Mouse (Mus musculus): Measurements from ENCODE around the gene Map3k13. TPM values are rescaled to one million over a fixed set of nuclear protein-coding genes. Genes with fewer than 3 reads are reported as not detected.

Gene Map3k13
- polyA plus RNA-seq, 1 experiment = 2.1 TPM

GRCm38 (mm10) chr16:21814861-21815668, 20.9 kb downstream of the Map3k13 start:
- Histone ChIP-seq H3K27ac (ENCODE audit: insufficient read depth, low read length) (no peak overlapping the region), H3K36me3 (ENCODE audit: control insufficient read depth, insufficient read depth, low read length, poor library complexity, severe bottlenecking) (no peaks in the 10 kb centered on the region), H3K27me3 (ENCODE audit: control insufficient read depth, insufficient read depth, low read length, poor library complexity, severe bottlenecking) (no peaks in the 10 kb centered on the region), H3K4me1 (ENCODE audit: control insufficient read depth, insufficient read depth, low read length) (peaks cover 4% of the 10 kb centered on the region), H3K9ac (ENCODE audit: low read depth, poor library complexity, severe bottlenecking) (no peak overlapping the region), H3K4me3 (ENCODE audit: low read depth, low read length) (no peak overlapping the region), H3K9me3 (replicated peaks; ENCODE audit: control insufficient read depth, insufficient read depth, low read length, poor library complexity, severe bottlenecking) (0 out of 2 replicates have a peak, but pooled peaks cover 3% of the 10 kb centered on the region)
- no peak for TF ChIP-seq POLR2A (IDR thresholded peaks at IDR 0.05; ENCODE audit: insufficient read depth, low read length)
- no peak for TF ChIP-seq CTCF (IDR thresholded peaks at IDR 0.05; ENCODE audit: low read depth, low read length)
- TF ChIP-seq EP300 (IDR thresholded peaks at IDR 0.05; ENCODE audit: insufficient read depth, low read depth, low read length) = no peak

DNA sequence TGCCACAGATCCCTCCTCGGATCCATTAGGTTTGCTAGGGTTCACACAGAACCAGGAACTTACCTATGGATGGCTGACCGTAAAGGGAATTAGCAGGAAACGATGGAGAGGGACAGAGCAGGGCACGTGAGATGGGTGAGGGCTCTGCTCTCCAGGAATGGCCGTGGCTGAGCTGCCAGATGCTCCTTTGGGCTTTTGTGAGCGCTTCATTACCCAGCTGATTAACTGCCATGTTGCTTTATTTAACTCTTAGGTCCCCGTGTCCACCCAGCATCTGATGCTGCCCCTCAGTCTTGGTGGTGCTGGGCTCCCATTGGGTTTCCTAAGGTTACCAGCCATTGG, 21.5 kb downstream of the Map3k13 start:
- no peak overlapping the region for H3K4me3 ChIP-seq (ENCODE audit: low read depth, low read length)
- H3K36me3 ChIP-seq (ENCODE audit: control insufficient read depth, insufficient read depth, low read length, poor library complexity, severe bottlenecking) = no peaks in the 10 kb centered on the region
- no peak overlapping the region for H3K9ac ChIP-seq (ENCODE audit: low read depth, poor library complexity, severe bottlenecking)
- no peaks in the 10 kb centered on the region for H3K9me3 ChIP-seq (replicated peaks; ENCODE audit: control insufficient read depth, insufficient read depth, low read length, poor library complexity, severe bottlenecking)
- no peak overlapping the region for H3K27ac ChIP-seq (ENCODE audit: insufficient read depth, low read length)
- no peaks in the 10 kb centered on the region for H3K27me3 ChIP-seq (ENCODE audit: control insufficient read depth, insufficient read depth, low read length, poor library complexity, severe bottlenecking)
- no peak for TF ChIP-seq CTCF (IDR thresholded peaks at IDR 0.05; ENCODE audit: low read depth, low read length)
- no peak for TF ChIP-seq EP300 (IDR thresholded peaks at IDR 0.05; ENCODE audit: insufficient read depth, low read depth, low read length)
- no peak for TF ChIP-seq POLR2A (IDR thresholded peaks at IDR 0.05; ENCODE audit: insufficient read depth, low read length)
- H3K4me1 ChIP-seq (ENCODE audit: control insufficient read depth, insufficient read depth, low read length) = peaks cover 4% of the 10 kb centered on the region

DNA sequence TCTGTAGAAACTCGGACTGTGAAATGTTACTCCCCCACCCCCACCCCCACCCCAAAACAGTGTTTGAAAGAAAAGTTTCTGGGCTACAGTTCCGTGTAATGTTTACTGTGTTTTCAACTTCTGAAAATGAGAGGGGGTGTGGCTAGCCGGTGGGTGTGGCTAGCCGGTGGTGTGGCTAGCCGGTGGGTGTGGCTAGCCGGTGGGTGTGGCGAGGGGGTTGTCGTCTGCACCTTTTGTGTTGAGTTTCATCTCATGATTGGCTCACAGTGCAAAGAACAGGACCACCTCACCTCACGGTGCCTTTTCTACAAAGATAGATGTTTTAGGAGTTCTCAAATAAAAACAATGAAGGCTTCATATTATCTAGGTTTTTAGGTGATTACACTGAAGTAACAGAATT, 24.0 kb downstream of the Map3k13 start:
- Histone ChIP-seq H3K9ac (ENCODE audit: low read depth, poor library complexity, severe bottlenecking) (no peak overlapping the region), H3K27me3 (ENCODE audit: control insufficient read depth, insufficient read depth, low read length, poor library complexity, severe bottlenecking) (no peaks in the 10 kb centered on the region)
- no peak for TF ChIP-seq EP300 (IDR thresholded peaks at IDR 0.05; ENCODE audit: insufficient read depth, low read depth, low read length)
- no peak for TF ChIP-seq POLR2A (IDR thresholded peaks at IDR 0.05; ENCODE audit: insufficient read depth, low read length)
- TF ChIP-seq CTCF (IDR thresholded peaks at IDR 0.05; ENCODE audit: low read depth, low read length) = no peak

GRCm38 (mm10) chr16:21818629-21819028, 24.5 kb downstream of the Map3k13 start:
- Histone ChIP-seq H3K9ac (ENCODE audit: low read depth, poor library complexity, severe bottlenecking) (no peak overlapping the region), H3K9me3 (replicated peaks; ENCODE audit: control insufficient read depth, insufficient read depth, low read length, poor library complexity, severe bottlenecking) (no peaks in the 10 kb centered on the region), H3K36me3 (ENCODE audit: control insufficient read depth, insufficient read depth, low read length, poor library complexity, severe bottlenecking) (no peaks in the 10 kb centered on the region), H3K4me1 (ENCODE audit: control insufficient read depth, insufficient read depth, low read length) (peaks cover 2% of the 10 kb centered on the region), H3K27ac (ENCODE audit: insufficient read depth, low read length) (no peak overlapping the region), H3K4me3 (ENCODE audit: low read depth, low read length) (no peak overlapping the region), H3K27me3 (ENCODE audit: control insufficient read depth, insufficient read depth, low read length, poor library complexity, severe bottlenecking) (no peaks in the 10 kb centered on the region)
- TF ChIP-seq POLR2A (IDR thresholded peaks at IDR 0.05; ENCODE audit: insufficient read depth, low read length) (no peak), CTCF (IDR thresholded peaks at IDR 0.05; ENCODE audit: low read depth, low read length) (no peak), EP300 (IDR thresholded peaks at IDR 0.05; ENCODE audit: insufficient read depth, low read depth, low read length) (no peak)

More for the DNA sequence above, 24.0 kb downstream of the Map3k13 start:
- Histone ChIP-seq H3K36me3 (ENCODE audit: control insufficient read depth, insufficient read depth, low read length, poor library complexity, severe bottlenecking) (no peaks in the 10 kb centered on the region), H3K4me3 (ENCODE audit: low read depth, low read length) (no peak overlapping the region), H3K27ac (ENCODE audit: insufficient read depth, low read length) (no peak overlapping the region), H3K9me3 (replicated peaks; ENCODE audit: control insufficient read depth, insufficient read depth, low read length, poor library complexity, severe bottlenecking) (no peaks in the 10 kb centered on the region), H3K4me1 (ENCODE audit: control insufficient read depth, insufficient read depth, low read length) (peaks cover 4% of the 10 kb centered on the region)

DNA sequence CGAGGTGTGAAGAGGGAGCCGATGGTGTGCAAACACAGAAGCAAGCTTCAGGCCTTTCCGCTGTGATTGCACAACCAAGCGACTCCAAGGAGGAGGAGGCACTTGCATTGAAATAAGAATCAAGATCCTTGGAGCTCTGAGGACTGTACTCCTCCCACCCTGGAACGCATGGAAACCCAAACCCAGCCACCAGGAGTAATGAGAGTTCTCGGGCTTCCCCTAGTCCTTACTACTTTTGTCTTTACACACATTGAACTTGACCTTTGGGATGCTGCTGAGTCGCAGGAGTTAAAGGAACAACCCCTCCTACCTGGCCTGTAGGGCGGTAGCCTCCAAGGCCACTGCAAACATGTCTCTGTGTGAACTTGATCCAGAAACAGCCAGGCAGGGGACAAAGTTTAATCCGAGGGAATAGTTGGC, 31.5 kb downstream of the Map3k13 start:
- H3K4me1 ChIP-seq (ENCODE audit: control insufficient read depth, insufficient read depth, low read length) = peaks cover under 1% of the 10 kb centered on the region
- no peak for TF ChIP-seq CTCF (IDR thresholded peaks at IDR 0.05; ENCODE audit: low read depth, low read length)
- TF ChIP-seq POLR2A (IDR thresholded peaks at IDR 0.05; ENCODE audit: insufficient read depth, low read length) = no peak
- TF ChIP-seq EP300 (IDR thresholded peaks at IDR 0.05; ENCODE audit: insufficient read depth, low read depth, low read length) = no peak
- no peak overlapping the region for H3K27ac ChIP-seq (ENCODE audit: insufficient read depth, low read length)
- H3K4me3 ChIP-seq (ENCODE audit: low read depth, low read length) = no peak overlapping the region
- no peaks in the 10 kb centered on the region for H3K36me3 ChIP-seq (ENCODE audit: control insufficient read depth, insufficient read depth, low read length, poor library complexity, severe bottlenecking)
- H3K27me3 ChIP-seq (ENCODE audit: control insufficient read depth, insufficient read depth, low read length, poor library complexity, severe bottlenecking) = no peaks in the 10 kb centered on the region
- no peaks in the 10 kb centered on the region for H3K9me3 ChIP-seq (replicated peaks; ENCODE audit: control insufficient read depth, insufficient read depth, low read length, poor library complexity, severe bottlenecking)
- H3K9ac ChIP-seq (ENCODE audit: low read depth, poor library complexity, severe bottlenecking) = no peak overlapping the region

GRCm38 (mm10) chr16:21827153-21827552, 33.0 kb downstream of the Map3k13 start:
- no peak overlapping the region for H3K4me3 ChIP-seq (ENCODE audit: low read depth, low read length)
- H3K9ac ChIP-seq (ENCODE audit: low read depth, poor library complexity, severe bottlenecking) = no peak overlapping the region
- H3K36me3 ChIP-seq (ENCODE audit: control insufficient read depth, insufficient read depth, low read length, poor library complexity, severe bottlenecking) = no peaks in the 10 kb centered on the region
- no peaks in the 10 kb centered on the region for H3K9me3 ChIP-seq (replicated peaks; ENCODE audit: control insufficient read depth, insufficient read depth, low read length, poor library complexity, severe bottlenecking)
- no peak overlapping the region for H3K27ac ChIP-seq (ENCODE audit: insufficient read depth, low read length)
- TF ChIP-seq EP300 (IDR thresholded peaks at IDR 0.05; ENCODE audit: insufficient read depth, low read depth, low read length) = no peak
- peaks cover 2% of the 10 kb centered on the region for H3K4me1 ChIP-seq (ENCODE audit: control insufficient read depth, insufficient read depth, low read length)
- no peaks in the 10 kb centered on the region for H3K27me3 ChIP-seq (ENCODE audit: control insufficient read depth, insufficient read depth, low read length, poor library complexity, severe bottlenecking)

All from ES-Bruce4 (cell line).